Mouse (Mus musculus) natural killer cell, adult 2 months (primary cell): ENCODE data around the gene Slc6a16.
A peak's percentile ranks its signal among the peaks of the same experiment; 100 is the strongest.
"Not testable (repeated sequence)": the region's sequence is repeated elsewhere in the genome, so short reads cannot be mapped to it uniquely, and the experiment has no call there.

Experiments
- DNase-seq, 2 experiments: peaks; one replicate each; pipeline ENCODE4 v3.0.0; 2022; ENCODE audit warnings: low spot score in 2 of 2

Gene Slc6a16

GRCm38 (mm10) chr7:45253806-45254205 lies 12.9 kb downstream of the Slc6a16 start:
- DNase-seq = no peak

GRCm38 (mm10) chr7:45255822-45256221 lies 14.9 kb downstream of the Slc6a16 start:
- not testable (repeated sequence) for DNase-seq

GRCm38 (mm10) chr7:45257063-45257840 lies 16.4 kb downstream of the Slc6a16 start:
- DNase-seq = no peak

- DNase-seq = no peak
These were observed 18.4 kb downstream of the Slc6a16 start for GRCm38 (mm10) chr7:45259281-45259680.

GRCm38 (mm10) chr7:45262266-45262665 lies 21.4 kb downstream of the Slc6a16 start:
- DNase-seq = no peak

GRCm38 (mm10) chr7:45263006-45263607 lies 22.2 kb downstream of the Slc6a16 start:
- no peak for DNase-seq

GRCm38 (mm10) chr7:45264348-45264747 lies 23.5 kb downstream of the Slc6a16 start:
- no peak for DNase-seq

- no peak for DNase-seq
These were observed 24.6 kb downstream of the Slc6a16 start for GRCm38 (mm10) chr7:45265518-45265917.

GRCm38 (mm10) chr7:45272786-45273412 lies 32.0 kb downstream of the Slc6a16 start:
- no peak for DNase-seq

- DNase-seq = no peak
These were observed 32.8 kb downstream of the Slc6a16 start for GRCm38 (mm10) chr7:45273672-45274071.

GRCm38 (mm10) chr7:45277136-45277760 lies 36.4 kb downstream of the Slc6a16 start, which contains the start of gene Slc6a21:
Slc6a21 (plus strand) TSS chr7:45277513.
- DNase-seq = peak; percentile 71 to 88

GRCm38 (mm10) chr7:45286486-45286885 lies 45.6 kb downstream of the Slc6a16 start:
- no peak for DNase-seq

GRCm38 (mm10) chr7:45296626-45297025 lies 55.7 kb downstream of the Slc6a16 start:
- no peak for DNase-seq

- no peak for DNase-seq
These were observed 56.7 kb downstream of the Slc6a16 start for GRCm38 (mm10) chr7:45297563-45297962.

- peak; percentile 38 to 73 for DNase-seq
These were observed 58.9 kb downstream of the Slc6a16 start for GRCm38 (mm10) chr7:45299752-45300151.

GRCm38 (mm10) chr7:45300270-45300669 lies 59.4 kb downstream of the Slc6a16 start:
- DNase-seq = peak; percentile 13 to 25

GRCm38 (mm10) chr7:45302626-45303025 lies 61.7 kb downstream of the Slc6a16 start:
- no peak for DNase-seq

- DNase-seq = no peak
These were observed 64.0 kb downstream of the Slc6a16 start for GRCm38 (mm10) chr7:45304869-45305268.

GRCm38 (mm10) chr7:45305275-45305674 lies 64.4 kb downstream of the Slc6a16 start:
- peak; percentile 35 to 50 for DNase-seq

GRCm38 (mm10) chr7:45308551-45309240 lies 67.8 kb downstream of the Slc6a16 start:
- no peak for DNase-seq

GRCm38 (mm10) chr7:45309455-45309854 lies 68.6 kb downstream of the Slc6a16 start:
- peak; percentile 44 to 63 for DNase-seq

- no peak for DNase-seq
These were observed 71.1 kb downstream of the Slc6a16 start for GRCm38 (mm10) chr7:45312023-45312422.
